Mouse (Mus musculus) forebrain, postnatal 0 days (tissue): ENCODE measurements at regions not wholly inside any gene's neighbourhood (a gene's known extent, or its start where the extent isn't known, plus 50 kb on each side); places are given as distances from the start of the nearest gene placed in this dataset.
"Not testable (repeated sequence)": the region's sequence is repeated elsewhere in the genome, so short reads cannot be mapped to it uniquely, and the experiment has no call there.

ENCODE experiments used
- ATAC-seq: fragments of 200-750 bp; cut with Nextera tagmentation; 2 replicates; pipeline ENCODE4 v1.8.0; 2017; ENCODE audit warnings: mild to moderate bottlenecking, moderate library complexity
- DNase-seq: peaks from one replicate; pipeline ENCODE4 v3.0.0-alpha.2; 2015
- H3K27ac ChIP-seq: fragments of 300-500 bp; sonication (generic); 2 replicates; pipeline ENCODE4 v1.5.1; 2014; ENCODE audit warnings: low read depth, mild to moderate bottlenecking, antibody characterized with exemption, low read length, moderate library complexity, mixed read lengths
- H3K27me3 ChIP-seq: fragments of 300-500 bp; sonication (generic); 2 replicates; pipeline ENCODE4 v1.6.1; 2014; ENCODE audit warnings: mild to moderate bottlenecking, low read length, mixed read lengths; ENCODE audit not compliant: insufficient read depth
- H3K36me3 ChIP-seq: fragments of 300-500 bp; sonication (generic); 2 replicates; pipeline ENCODE4 v1.6.1; 2014; ENCODE audit warnings: mild to moderate bottlenecking, moderate library complexity; ENCODE audit not compliant: insufficient read depth
- H3K4me1 ChIP-seq: fragments of 300-500 bp; sonication (generic); 2 replicates; pipeline ENCODE4 v1.6.1; 2014; ENCODE audit warnings: antibody characterized with exemption; ENCODE audit not compliant: insufficient read depth
- H3K4me2 ChIP-seq: fragments of 300-500 bp; sonication (generic); 2 replicates; pipeline ENCODE4 v1.6.1; 2014; ENCODE audit warnings: low read depth, mild to moderate bottlenecking, moderate library complexity
- H3K4me3 ChIP-seq: fragments of 300-500 bp; sonication (generic); 2 replicates; pipeline ENCODE4 v1.5.1; 2014; ENCODE audit warnings: low read depth, low read length, mixed read lengths
- H3K9ac ChIP-seq: fragments of 300-500 bp; sonication (generic); 2 replicates; pipeline ENCODE4 v1.6.1; 2014; ENCODE audit warnings: mild to moderate bottlenecking
- H3K9me3 ChIP-seq: fragments of 300-500 bp; sonication (generic); 2 replicates; pipeline ENCODE4 v1.6.1; 2016; ENCODE audit warnings: low read length
- CTCF ChIP-seq: sonication (generic); IDR thresholded peaks from 2 replicates; pipeline ENCODE4 v1.5.1; 2016; ENCODE audit warnings: antibody characterized with exemption, control low read depth, low read depth
- WGBS: fragments of 180-500 bp; shearing (Covaris S2); extraction: QIAGEN DNeasy Blood & Tissue Kit; methylation state at CpG from one replicate; pipeline ENCODE4 v1.1.7; 2014; 5-methylcytosine and 5-hydroxymethylcytosine counted together

DNA sequence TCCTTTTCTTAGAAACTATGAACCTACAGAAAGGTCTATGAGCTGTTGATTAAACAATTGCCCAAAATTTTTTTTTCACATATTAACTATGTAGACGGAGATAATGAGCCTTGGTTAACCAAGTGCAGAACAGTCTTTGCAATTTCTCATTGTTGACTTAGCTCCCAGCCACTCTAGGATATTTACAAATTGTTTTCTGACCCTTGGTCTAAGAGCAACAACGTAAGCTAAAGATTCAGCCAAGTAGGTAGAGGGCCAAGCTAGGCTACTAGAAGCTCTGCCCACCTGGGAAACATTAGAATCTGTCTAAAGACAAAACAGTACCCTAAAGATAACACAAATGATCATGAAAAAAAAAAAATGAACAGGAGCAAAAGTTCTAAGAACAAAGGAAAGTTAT, 67.5 kb upstream of the Map9 start:
- Histone ChIP-seq H3K36me3 (no peaks in the 10 kb centered on the region), H3K4me2 (no peak overlapping the region), H3K27me3 (no peaks in the 10 kb centered on the region), H3K27ac (no peak overlapping the region), H3K4me1 (no peaks in the 10 kb centered on the region), H3K9me3 (no peaks in the 10 kb centered on the region), H3K9ac (no peak overlapping the region), H3K4me3 (no peak overlapping the region)
- ATAC-seq (no peak), DNase-seq (no peak)
- WGBS = 88% methylated on average over 2 of the region's 2 CpGs
- TF ChIP-seq CTCF = no peak

DNA sequence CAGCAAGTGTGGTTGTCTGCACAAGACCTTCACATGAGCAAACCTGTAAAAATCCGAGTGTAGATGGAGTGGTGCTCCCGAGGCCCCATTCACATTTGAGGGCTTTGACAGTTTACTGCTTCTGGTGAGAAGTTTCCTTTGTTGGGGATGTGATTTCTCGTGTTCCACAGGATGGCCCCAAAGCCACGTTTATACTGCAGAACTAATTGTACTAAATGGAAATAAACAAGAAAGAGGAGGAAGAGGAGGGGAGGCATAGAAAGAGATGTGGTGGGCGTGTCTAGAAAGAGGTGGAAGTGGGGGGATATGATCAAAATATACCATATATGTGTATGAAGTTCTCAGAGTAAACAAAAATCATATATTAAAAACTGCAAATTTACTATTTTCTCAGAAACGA, 68.8 kb upstream of the Map9 start:
- Histone ChIP-seq H3K36me3 (no peaks in the 10 kb centered on the region), H3K9me3 (no peaks in the 10 kb centered on the region), H3K4me3 (no peak overlapping the region), H3K4me2 (no peak overlapping the region), H3K27me3 (no peaks in the 10 kb centered on the region), H3K9ac (no peak overlapping the region), H3K4me1 (no peaks in the 10 kb centered on the region), H3K27ac (no peak overlapping the region)
- no peak for ATAC-seq
- no peak for TF ChIP-seq CTCF
- 83% methylated on average over 6 of the region's 6 CpGs for WGBS
- no peak for DNase-seq

DNA sequence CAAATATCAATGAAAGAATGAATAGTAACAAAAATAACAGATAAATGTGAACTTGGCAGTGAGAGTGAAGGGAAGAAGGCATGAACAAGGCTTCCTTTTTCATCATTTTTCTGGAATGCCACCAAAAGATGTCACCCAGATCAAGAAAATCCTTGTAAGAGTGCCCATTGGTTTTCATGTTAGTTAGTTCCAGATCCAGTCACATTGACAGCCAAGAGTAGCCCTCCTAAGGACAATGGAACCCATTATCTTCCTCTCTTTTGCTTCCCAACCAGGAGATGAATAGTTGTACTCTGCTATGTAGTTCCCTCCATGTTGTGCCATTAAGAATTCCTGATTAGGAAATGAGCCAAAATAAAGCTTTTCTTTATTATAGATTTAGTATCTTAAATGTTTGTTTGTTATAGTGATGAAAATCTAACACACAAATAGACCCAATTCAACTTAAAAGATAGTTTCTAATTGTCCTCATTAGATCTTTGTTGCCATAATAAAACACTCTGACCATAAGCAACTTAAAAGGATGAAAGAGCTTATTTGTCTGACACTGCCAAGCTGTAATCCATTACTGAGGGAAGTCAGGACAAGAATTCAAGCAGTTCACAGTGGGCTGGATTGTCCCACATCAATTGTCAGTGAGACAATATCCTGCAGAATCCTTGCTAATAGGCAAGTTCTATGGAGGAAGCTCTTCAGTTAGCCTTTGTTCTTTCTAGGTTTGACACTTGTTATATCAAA, 80.7 kb upstream of the Map9 start:
- ATAC-seq = no peak
- H3K27me3 ChIP-seq = no peaks in the 10 kb centered on the region

DNA sequence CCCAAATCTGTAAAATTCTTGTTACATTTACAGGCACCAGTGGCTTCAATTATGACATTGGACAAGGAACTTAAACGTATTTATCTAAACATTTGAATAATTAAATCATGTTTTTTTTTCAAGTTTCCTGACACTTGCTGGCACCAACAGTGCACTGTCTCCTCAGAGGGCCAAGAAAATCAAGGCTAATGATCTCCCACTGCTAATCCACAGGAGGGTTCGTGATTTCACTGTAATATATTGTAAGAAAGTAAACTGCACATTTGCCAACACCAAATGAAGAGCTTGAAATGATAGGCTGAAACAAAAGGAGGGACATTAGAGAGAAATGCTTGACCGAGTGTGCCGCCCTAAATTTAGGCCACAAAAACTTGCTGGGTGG, 82.0 kb upstream of the Map9 start:
- Histone ChIP-seq H3K4me2 (no peak overlapping the region), H3K4me3 (no peak overlapping the region), H3K9ac (no peak overlapping the region), H3K4me1 (peaks cover 9% of the 10 kb centered on the region; the same call in 1 of the 2 replicates), H3K27me3 (no peaks in the 10 kb centered on the region), H3K9me3 (no peaks in the 10 kb centered on the region), H3K27ac (peak overlapping the region; percentile 79; the same call in 1 of the 2 replicates), H3K36me3 (no peaks in the 10 kb centered on the region)
- WGBS = 41% methylated on average over 4 of the region's 4 CpGs
- TF ChIP-seq CTCF = no peak
- no peak for DNase-seq
- ATAC-seq = no peak

More for the DNA sequence above, 80.7 kb upstream of the Map9 start:
- H3K4me2 ChIP-seq = no peak overlapping the region
- no peaks in the 10 kb centered on the region for H3K9me3 ChIP-seq
- H3K4me3 ChIP-seq = no peak overlapping the region
- no peaks in the 10 kb centered on the region for H3K36me3 ChIP-seq
- peaks cover 9% of the 10 kb centered on the region; the same call in 1 of the 2 replicates for H3K4me1 ChIP-seq
- no peak overlapping the region for H3K9ac ChIP-seq
- TF ChIP-seq CTCF = no peak
- H3K27ac ChIP-seq = no peak overlapping the region
- no peak for DNase-seq

DNA sequence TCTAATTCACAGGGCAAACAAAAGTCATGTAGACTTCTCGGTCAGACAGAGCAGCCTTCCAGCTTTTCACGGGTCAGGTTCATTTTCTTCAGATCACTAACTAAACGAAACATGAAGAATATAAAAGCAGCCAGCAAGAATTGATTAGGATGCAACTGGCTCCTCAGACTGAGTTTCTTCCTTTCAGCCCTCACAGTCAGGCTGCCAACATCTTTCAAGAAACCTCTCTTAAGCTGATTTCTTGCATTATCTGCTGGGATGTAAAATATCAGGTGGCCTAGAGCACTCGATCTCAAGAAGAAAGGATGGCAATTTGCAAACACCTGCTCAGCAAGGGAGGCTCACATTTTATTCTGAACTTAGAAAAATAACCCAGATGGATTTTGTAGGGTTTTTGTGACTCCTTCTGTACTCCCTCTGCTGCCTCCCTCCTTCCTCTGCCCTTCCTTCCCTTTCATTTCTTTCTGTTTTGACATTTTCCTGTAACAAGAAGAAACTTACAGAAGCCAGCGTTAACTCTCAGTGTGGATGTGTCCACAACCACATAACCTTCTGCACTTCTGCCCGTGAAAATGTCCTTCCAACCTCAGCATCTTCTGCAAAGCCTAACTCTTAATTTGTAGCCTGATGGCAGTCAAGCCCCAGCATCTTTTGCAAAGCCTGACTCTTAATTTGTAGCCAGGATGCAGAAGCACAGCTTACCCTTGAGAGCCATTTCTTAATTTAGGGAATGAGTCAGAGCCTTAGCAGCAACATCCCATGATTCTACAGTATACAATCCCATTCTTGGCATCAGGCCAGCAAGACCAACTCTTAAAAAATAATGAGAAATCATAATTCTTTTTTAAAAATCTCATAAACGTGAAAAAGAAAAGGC, 82.7 kb upstream of the Map9 start:
- no peak for TF ChIP-seq CTCF
- H3K4me1 ChIP-seq = peaks cover 9% of the 10 kb centered on the region; the same call in 1 of the 2 replicates
- H3K36me3 ChIP-seq = no peaks in the 10 kb centered on the region
- no peak overlapping the region for H3K4me3 ChIP-seq
- DNase-seq = peak; percentile 69
- no peak overlapping the region for H3K4me2 ChIP-seq
- peak; percentile 80 for ATAC-seq
- no peaks in the 10 kb centered on the region for H3K27me3 ChIP-seq
- H3K9ac ChIP-seq = no peak overlapping the region
- no peaks in the 10 kb centered on the region for H3K9me3 ChIP-seq
- 27% methylated on average over 7 of the region's 7 CpGs for WGBS
- H3K27ac ChIP-seq = peak overlapping the region; percentile 79

DNA sequence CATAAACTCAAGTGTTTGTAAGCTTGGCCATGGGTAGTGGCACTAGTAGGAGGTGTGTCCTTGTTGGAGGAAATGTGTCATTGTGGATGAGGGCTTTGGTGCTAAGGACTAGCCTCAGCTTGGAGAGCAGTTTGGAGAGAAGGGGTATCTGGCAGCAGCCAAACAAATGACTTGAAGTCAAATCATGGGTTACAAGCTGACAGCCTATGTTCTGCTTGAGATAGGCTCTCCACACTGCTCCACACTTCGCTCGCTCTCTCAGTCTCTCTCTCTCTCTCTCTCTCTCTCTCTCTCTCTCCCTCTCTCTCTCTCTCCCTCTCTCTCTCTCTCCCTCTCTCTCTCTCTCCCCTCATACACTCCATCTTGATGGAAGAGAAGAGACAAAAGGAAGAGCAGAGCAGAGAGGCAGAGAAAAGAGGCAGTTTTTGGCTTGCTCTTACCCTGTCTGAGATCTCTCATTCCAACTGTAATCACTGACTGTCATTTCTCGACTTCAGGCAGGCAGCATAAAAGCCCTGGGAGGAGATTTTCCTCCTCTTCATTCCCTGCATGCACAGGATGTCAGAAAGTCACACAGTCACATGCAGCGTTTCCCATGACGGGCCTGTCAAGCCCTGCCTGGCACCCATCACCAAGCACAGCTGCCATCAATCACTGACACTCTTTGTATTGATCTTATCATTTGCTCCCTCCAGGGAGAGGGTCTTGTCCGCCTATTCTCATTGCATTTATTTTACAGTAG, 83.5 kb upstream of the Map9 start:
- WGBS = 33% methylated on average over 6 of the region's 6 CpGs
- Histone ChIP-seq H3K27ac (peak overlapping the region; percentile 79), H3K4me3 (no peak overlapping the region), H3K36me3 (no peaks in the 10 kb centered on the region), H3K4me1 (peaks cover 9% of the 10 kb centered on the region; the same call in 1 of the 2 replicates), H3K4me2 (no peak overlapping the region), H3K9me3 (no peaks in the 10 kb centered on the region), H3K9ac (no peak overlapping the region), H3K27me3 (no peaks in the 10 kb centered on the region)
- ATAC-seq (peak; percentile 90), DNase-seq (peak; percentile 65)
- no peak for TF ChIP-seq CTCF

DNA sequence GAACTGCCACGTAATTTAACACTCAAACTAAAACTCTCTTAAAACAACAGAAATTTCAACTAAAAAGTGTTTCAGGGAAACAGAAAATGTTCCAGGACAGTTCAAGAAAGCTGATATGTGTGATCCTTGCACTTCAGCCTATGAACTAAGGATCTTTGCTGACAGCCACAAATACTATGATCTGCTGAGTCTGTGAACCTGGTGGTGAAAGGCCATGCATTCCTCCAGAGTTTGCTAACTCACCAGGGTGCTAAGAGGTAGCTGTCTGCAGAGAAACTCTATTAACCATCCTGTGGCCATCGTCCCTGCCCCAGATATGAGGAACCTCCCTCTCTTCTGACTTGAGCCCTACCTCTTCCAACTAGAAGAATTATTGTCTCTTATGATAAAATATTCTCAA, 84.3 kb upstream of the Map9 start:
- H3K36me3 ChIP-seq, H3K4me3 ChIP-seq, H3K9me3 ChIP-seq, H3K4me1 ChIP-seq, DNase-seq, H3K9ac ChIP-seq, H3K27me3 ChIP-seq, H3K27ac ChIP-seq, ATAC-seq, H3K4me2 ChIP-seq: not testable (repeated sequence)
- 90% methylated on average over 2 of the region's 2 CpGs for WGBS
